Mouse (Mus musculus): Measurements from ENCODE around the gene Rapgef4. TPM values are rescaled to one million over a fixed set of nuclear protein-coding genes. Genes with fewer than 3 reads are reported as not detected.

Gene Rapgef4
- polyA plus RNA-seq, 1 experiment from 2014 or later, result 3.1 TPM

DNA sequence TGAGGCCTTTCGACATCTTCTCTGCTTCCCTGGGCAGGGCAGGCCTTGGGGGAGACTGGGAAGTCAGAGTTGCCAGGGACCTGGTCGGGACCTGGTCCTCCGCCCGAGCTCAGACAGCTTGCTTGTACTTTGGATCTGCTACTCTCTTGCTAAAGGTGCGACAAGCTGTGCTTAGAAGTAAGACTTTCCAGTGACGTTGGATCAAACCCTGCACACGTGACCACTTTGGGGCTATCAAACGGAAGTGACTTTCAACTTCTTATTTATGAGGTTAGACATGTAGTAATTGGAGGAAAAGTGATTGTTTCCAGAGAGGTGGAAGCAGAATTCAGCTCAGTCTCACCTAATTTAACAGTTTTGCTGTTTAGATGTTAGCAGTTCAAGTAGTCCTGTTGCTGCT lies 311.5 kb downstream of the Rapgef4 start:
- 88% methylated on average over 8 of the region's 8 CpGs for WGBS
- no peak overlapping the region for H3K4me3 ChIP-seq (replicated peaks)
- no peaks in the 10 kb centered on the region for H3K36me3 ChIP-seq (replicated peaks)
- no peaks in the 10 kb centered on the region for H3K9me3 ChIP-seq
- H3K27me3 ChIP-seq, result 0 out of 2 replicates have a peak, but pooled peaks cover 2% of the 10 kb centered on the region
- H3K27ac ChIP-seq, result no peak overlapping the region
- no peaks in the 10 kb centered on the region for H3K4me1 ChIP-seq
- no peak for ATAC-seq (ENCODE audit: low FRiP score)
- H3K4me2 ChIP-seq, result no peak overlapping the region
- no peak overlapping the region for H3K9ac ChIP-seq

DNA sequence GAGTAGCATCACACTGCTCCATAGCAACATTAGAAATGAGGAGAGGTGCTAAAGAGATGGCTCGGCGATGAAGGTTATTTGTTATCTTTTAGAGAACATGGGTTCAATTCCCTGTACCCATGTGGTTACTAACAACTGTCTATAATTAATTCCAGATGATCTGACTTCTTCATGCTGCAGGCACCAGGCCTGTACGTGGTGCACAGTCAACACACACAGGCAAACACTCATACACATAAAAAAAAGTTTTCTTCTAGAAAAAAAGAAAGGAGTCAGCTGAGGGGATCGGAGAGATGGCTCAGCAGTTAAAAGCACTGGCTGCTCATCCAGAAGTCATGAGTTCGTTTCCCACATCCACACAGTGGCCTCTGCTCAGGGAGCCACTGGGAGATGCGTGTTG lies 314.0 kb downstream of the Rapgef4 start:
- Histone ChIP-seq H3K9ac (no peak overlapping the region), H3K4me1 (no peaks in the 10 kb centered on the region), H3K4me2 (no peak overlapping the region), H3K36me3 (replicated peaks) (no peaks in the 10 kb centered on the region), H3K27me3 (no peaks in the 10 kb centered on the region), H3K4me3 (replicated peaks) (no peak overlapping the region), H3K9me3 (no peaks in the 10 kb centered on the region), H3K27ac (no peak overlapping the region)
- ATAC-seq (ENCODE audit: low FRiP score), result no peak
- WGBS, result 80% methylated on average over 6 of the region's 6 CpGs

DNA sequence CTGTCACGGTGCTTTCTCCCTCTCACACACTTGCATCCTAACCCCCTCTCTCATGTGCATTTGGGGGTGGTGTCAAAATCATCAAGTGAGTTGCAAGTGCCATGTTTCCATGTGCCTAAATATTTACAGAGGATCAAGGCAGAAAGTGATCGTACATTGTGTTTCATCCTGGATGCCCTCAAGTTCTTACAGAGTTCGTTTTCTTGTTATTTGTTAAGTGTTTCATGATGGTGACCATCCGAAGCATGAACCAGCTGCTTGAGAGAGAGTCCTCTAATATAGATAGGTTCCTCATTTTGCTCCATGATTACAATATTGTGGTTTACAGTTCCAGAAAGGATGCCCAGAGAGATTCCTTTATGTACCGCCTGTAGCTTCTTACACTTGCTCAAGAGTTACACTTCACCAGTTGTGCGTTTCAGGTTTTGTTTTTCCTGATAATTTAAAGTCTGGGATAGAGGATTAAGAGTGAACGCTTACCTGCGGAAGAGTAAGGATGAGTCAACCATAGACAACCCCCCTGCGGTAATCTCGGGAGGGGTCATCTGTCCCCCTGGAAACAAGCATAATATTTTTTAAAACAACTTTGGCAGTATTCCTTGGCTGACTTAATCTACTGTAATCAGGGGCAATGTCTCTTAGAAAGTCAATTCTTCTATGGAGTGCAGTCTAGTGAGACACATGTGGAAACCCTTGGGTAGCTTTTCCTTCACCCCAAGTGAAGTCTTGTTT lies 316.1 kb downstream of the Rapgef4 start:
- Histone ChIP-seq H3K9me3 (no peaks in the 10 kb centered on the region), H3K36me3 (replicated peaks) (no peaks in the 10 kb centered on the region), H3K27ac (no peak overlapping the region), H3K4me1 (no peaks in the 10 kb centered on the region), H3K27me3 (no peaks in the 10 kb centered on the region), H3K4me3 (replicated peaks) (no peak overlapping the region), H3K9ac (no peak overlapping the region), H3K4me2 (no peak overlapping the region)
- no peak for ATAC-seq (ENCODE audit: low FRiP score)
- 91% methylated on average over 10 of the region's 10 CpGs for WGBS

DNA sequence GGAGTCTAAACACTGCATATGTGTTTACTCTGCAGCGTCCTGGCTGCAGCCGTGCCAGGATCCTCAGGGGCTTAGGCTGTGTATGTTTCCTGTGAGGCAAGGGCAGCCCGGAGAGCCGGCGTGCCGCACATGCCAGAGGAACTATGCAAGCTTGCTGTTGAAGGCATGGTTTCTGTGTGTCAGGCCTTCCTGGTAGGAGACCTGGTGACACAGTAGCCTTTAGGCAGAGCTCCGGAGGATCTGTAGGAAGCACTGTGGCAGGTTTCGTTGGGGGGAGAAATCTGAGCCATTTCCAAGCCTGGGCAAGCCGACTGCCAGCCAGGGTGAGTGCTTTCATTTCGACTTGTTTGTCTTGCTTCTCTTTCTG lies 316.7 kb downstream of the Rapgef4 start:
- Histone ChIP-seq H3K4me3 (replicated peaks) (no peak overlapping the region), H3K9me3 (no peaks in the 10 kb centered on the region), H3K27ac (no peak overlapping the region), H3K9ac (no peak overlapping the region), H3K4me2 (no peak overlapping the region), H3K36me3 (replicated peaks) (no peaks in the 10 kb centered on the region), H3K27me3 (no peaks in the 10 kb centered on the region), H3K4me1 (no peaks in the 10 kb centered on the region)
- 87% methylated on average over 10 of the region's 10 CpGs for WGBS
- ATAC-seq (ENCODE audit: low FRiP score), result no peak

DNA sequence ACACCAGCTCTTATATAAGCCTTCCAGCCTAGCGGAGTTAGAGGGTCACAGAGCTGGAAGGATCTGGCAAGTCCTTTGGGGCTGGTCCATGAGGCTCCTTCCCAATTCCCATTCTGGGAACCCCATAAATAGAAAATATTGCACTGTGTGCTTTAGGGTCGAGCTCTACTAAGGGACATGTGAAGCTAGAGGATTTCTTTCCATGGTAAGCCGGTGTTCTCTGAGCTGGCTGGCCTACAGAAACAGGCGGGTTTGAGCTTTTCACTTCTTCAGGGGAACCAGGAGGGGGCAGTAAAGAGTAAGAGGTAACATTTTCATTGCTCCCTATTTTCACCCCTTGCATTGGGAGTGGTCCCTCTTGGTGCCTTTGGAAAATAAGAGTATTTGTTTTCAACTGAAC lies 317.4 kb downstream of the Rapgef4 start:
- H3K4me3 ChIP-seq (replicated peaks), result no peak overlapping the region
- no peak for ATAC-seq (ENCODE audit: low FRiP score)
- no peaks in the 10 kb centered on the region for H3K27me3 ChIP-seq
- no peak overlapping the region for H3K4me2 ChIP-seq
- no peaks in the 10 kb centered on the region for H3K4me1 ChIP-seq
- H3K9ac ChIP-seq, result no peak overlapping the region
- H3K27ac ChIP-seq, result no peak overlapping the region; the same call in 1 of the 2 replicates
- H3K36me3 ChIP-seq (replicated peaks), result no peaks in the 10 kb centered on the region
- 56% methylated on average over 4 of the region's 4 CpGs for WGBS
- no peaks in the 10 kb centered on the region for H3K9me3 ChIP-seq

DNA sequence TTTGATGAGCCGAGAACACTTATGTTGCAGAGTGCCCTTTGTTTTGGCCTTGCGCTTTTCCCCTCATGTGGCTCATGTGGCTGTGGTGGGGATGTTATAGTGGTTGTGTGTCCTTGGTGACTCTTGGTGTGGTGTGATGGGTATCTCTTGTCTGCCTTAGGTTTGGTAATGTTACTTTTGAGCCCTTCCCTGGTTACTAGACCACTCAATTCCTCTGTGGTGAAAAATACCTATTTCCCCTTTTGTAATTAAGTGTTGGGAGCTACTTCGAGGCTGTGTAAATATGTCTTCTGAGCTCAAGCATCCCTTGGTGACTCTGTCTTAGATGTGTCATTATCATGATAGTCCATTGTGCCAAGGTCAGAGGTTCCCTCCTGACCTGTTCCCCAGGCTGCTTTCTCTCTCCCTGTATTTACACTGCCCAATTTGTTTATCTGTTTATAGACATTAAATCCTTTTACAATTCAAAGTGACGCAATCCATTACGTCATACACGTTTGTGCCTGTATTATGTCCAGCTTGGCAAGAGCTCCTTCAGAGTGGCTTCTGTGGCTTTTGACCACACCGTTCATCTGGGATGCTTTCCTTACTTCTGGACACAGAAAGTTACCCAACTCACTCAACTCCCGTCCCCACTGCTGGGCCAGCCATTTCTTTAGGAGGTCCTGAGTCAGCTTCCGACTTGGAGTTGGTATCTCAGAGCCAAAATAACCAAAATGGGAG lies 320.3 kb downstream of the Rapgef4 start:
- no peak for ATAC-seq (ENCODE audit: low FRiP score)
- no peaks in the 10 kb centered on the region for H3K27me3 ChIP-seq
- H3K36me3 ChIP-seq (replicated peaks), result peaks cover 6% of the 10 kb centered on the region; the same call in 1 of the 2 replicates
- no peaks in the 10 kb centered on the region for H3K9me3 ChIP-seq
- 88% methylated on average over 9 of the region's 9 CpGs for WGBS
- H3K27ac ChIP-seq, result no peak overlapping the region
- no peaks in the 10 kb centered on the region for H3K4me1 ChIP-seq
- H3K4me3 ChIP-seq (replicated peaks), result no peak overlapping the region
- no peak overlapping the region for H3K9ac ChIP-seq
- H3K4me2 ChIP-seq, result no peak overlapping the region

DNA sequence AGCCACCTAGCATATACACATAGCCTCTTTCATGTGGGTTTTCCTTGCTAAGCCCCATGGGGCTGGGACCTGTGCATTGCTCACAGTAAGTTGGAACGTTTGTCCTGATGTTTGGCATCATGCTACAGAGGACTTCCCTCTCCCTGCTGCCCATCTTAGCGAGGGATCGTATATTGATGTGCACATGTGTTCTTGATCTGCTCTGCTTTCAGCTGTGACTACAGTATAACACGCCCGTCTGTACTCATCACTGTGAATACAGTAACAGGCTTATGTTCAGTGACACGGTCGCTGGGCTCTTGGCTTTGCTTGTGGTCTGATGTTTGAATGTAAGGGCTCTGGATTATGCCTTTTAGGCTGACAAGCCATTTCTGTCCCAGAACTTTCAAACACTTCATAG lies 324.7 kb downstream of the Rapgef4 start:
- Histone ChIP-seq H3K36me3 (replicated peaks) (peaks cover 6% of the 10 kb centered on the region; the same call in 1 of the 2 replicates), H3K27me3 (no peaks in the 10 kb centered on the region), H3K27ac (no peak overlapping the region), H3K9me3 (no peaks in the 10 kb centered on the region), H3K4me1 (no peaks in the 10 kb centered on the region; the same call in 1 of the 2 replicates), H3K4me3 (replicated peaks) (no peak overlapping the region), H3K4me2 (no peak overlapping the region), H3K9ac (no peak overlapping the region)
- no peak for ATAC-seq (ENCODE audit: low FRiP score)
- WGBS, result 91% methylated on average over 7 of the region's 7 CpGs

Other genes starting within 250 kb of the Rapgef4 start
- gene Itga6, start 235.6 kb upstream of the Rapgef4 start, polyA plus RNA-seq (2016; fragmentation: Nextera tagmentation; extraction: Ambion mirVana), result 47.1 and 48.3 TPM in 2 replicates
- gene Pdk1, start 108.0 kb upstream of the Rapgef4 start, polyA plus RNA-seq (2016; fragmentation: Nextera tagmentation; extraction: Ambion mirVana), result 26.9 and 30.5 TPM in 2 replicates

All from forebrain, embryonic 12.5 days (tissue).